Mouse (Mus musculus) spleen, postnatal 14 days (tissue): ENCODE measurements around the gene Rsrc1.
"Not testable (repeated sequence)": the region's sequence is repeated elsewhere in the genome, so short reads cannot be mapped to it uniquely, and the experiment has no call there.

Source experiments
- DNase-seq, 2 experiments: peaks; one replicate each; pipeline ENCODE4 v3.0.0; 2021 to 2022; ENCODE audit warnings: low spot score in 2 of 2

Rsrc1 gene

GRCm38 (mm10) chr3:66985539-66986286 is 4.5 kb downstream of the Rsrc1 start:
- DNase-seq = peak in 1 of 2 experiments; percentile 47

GRCm38 (mm10) chr3:66986287-66986560 is 5.0 kb downstream of the Rsrc1 start:
- no peak for DNase-seq

- no peak for DNase-seq
These were observed 15.6 kb downstream of the Rsrc1 start for GRCm38 (mm10) chr3:66996820-66997219.

- DNase-seq = no peak
These were observed 55.3 kb downstream of the Rsrc1 start for GRCm38 (mm10) chr3:67036387-67037062.

GRCm38 (mm10) chr3:67059755-67060154 is 78.6 kb downstream of the Rsrc1 start:
- no peak for DNase-seq

- no peak for DNase-seq
These were observed 89.6 kb downstream of the Rsrc1 start for GRCm38 (mm10) chr3:67070575-67071488.

GRCm38 (mm10) chr3:67073653-67074052 is 92.5 kb downstream of the Rsrc1 start:
- DNase-seq = not testable (repeated sequence)

- DNase-seq = no peak
These were observed 94.3 kb downstream of the Rsrc1 start for GRCm38 (mm10) chr3:67075484-67075883.

GRCm38 (mm10) chr3:67084742-67085141 is 103.6 kb downstream of the Rsrc1 start:
- no peak for DNase-seq

- DNase-seq = no peak
These were observed 127.2 kb downstream of the Rsrc1 start for GRCm38 (mm10) chr3:67108428-67108827.

- no peak for DNase-seq
These were observed 135.1 kb downstream of the Rsrc1 start for GRCm38 (mm10) chr3:67116317-67116716.

- no peak for DNase-seq
These were observed 151.3 kb downstream of the Rsrc1 start for GRCm38 (mm10) chr3:67132521-67132920.

GRCm38 (mm10) chr3:67135749-67136375 is 154.7 kb downstream of the Rsrc1 start:
- DNase-seq = no peak

GRCm38 (mm10) chr3:67144952-67145351 is 163.8 kb downstream of the Rsrc1 start:
- DNase-seq = no peak

GRCm38 (mm10) chr3:67146280-67146679 is 165.1 kb downstream of the Rsrc1 start:
- no peak for DNase-seq

- no peak for DNase-seq
These were observed 166.1 kb downstream of the Rsrc1 start for GRCm38 (mm10) chr3:67147246-67147645.

GRCm38 (mm10) chr3:67197179-67197578 is 216.0 kb downstream of the Rsrc1 start:
- DNase-seq = no peak

GRCm38 (mm10) chr3:67213047-67213457 is 231.9 kb downstream of the Rsrc1 start:
- no peak for DNase-seq

GRCm38 (mm10) chr3:67232617-67233241 is 251.5 kb downstream of the Rsrc1 start:
- no peak for DNase-seq

GRCm38 (mm10) chr3:67242451-67242850 is 261.3 kb downstream of the Rsrc1 start:
- DNase-seq = not testable (repeated sequence)

GRCm38 (mm10) chr3:67267448-67267847 is 286.3 kb downstream of the Rsrc1 start:
- no peak for DNase-seq
